Mouse (Mus musculus) cerebellum, adult 2 months (tissue): Measurements from ENCODE around the gene Tmem168.

ENCODE experiments used
- CTCF ChIP-seq: fragments of 200-500 bp; IDR thresholded peaks from 2 replicates; pipeline ENCODE4 v1.5.1; 2011; ENCODE audit warnings: low read depth, mild to moderate bottlenecking, control low read depth, low read length, moderate library complexity, borderline replicate concordance; ENCODE audit not compliant: insufficient read depth
- POLR2A ChIP-seq: fragments of 200-500 bp; IDR thresholded peaks from 2 replicates; pipeline ENCODE4 v1.6.1; 2011; ENCODE audit warnings: low read length, control low read depth, borderline replicate concordance; ENCODE audit not compliant: insufficient read depth

- TF ChIP-seq POLR2A (no peak), CTCF (no peak)
These were observed 6.3 kb downstream of the Tmem168 start for GRCm38 (mm10) chr6:13601587-13601986.
